Mouse (Mus musculus): ENCODE measurements around the gene Wdr5b.

DNA sequence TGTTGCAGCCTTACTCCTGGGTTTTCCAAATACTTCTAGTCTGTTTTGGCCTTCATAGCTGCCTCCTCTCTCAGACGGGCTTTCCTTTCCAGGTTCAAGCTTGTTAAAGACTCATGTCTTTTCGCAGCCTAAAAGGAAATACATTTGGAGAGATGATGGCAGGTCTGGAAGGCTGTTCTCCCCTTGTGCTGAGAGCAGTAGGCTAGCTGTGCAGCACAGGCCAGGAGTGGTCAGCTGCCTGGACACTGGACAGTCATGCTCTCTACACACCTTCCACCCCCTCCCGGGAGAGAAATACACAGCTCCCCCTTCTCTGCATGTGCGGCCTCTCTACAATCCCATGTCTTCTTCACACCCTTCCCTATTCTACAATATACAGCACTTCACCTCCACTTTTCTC, 3.0 kb downstream of the Wdr5b start:
- no peak for TF ChIP-seq FOSL1 (IDR thresholded peaks at IDR 0.05; ENCODE audit: insufficient read depth, low read length, poor library complexity, severe bottlenecking)
- no peak for TF ChIP-seq CEBPB (IDR thresholded peaks at IDR 0.05; ENCODE audit: low read depth)
- TF ChIP-seq CTCF (IDR thresholded peaks at IDR 0.05; ENCODE audit: control insufficient read depth, insufficient read depth, insufficient read length): no peak

Data from C2C12 (cell line).